Mouse (Mus musculus) NIH3T3 (cell line): ENCODE measurements around the gene Tmem201.

Source experiments
- DNase-seq: peaks from one replicate; pipeline ENCODE4 v3.0.0-alpha.2; 2012; ENCODE audit warnings: low read depth

Gene Tmem201

GRCm38 (mm10) chr4:149721163-149721562 lies 16.7 kb downstream of the Tmem201 start:
- no peak for DNase-seq

GRCm38 (mm10) chr4:149719686-149720085 lies 18.2 kb downstream of the Tmem201 start:
- peak; percentile 39 for DNase-seq

- DNase-seq: no peak
These were observed 23.3 kb downstream of the Tmem201 start for GRCm38 (mm10) chr4:149714542-149714941.

- DNase-seq: no peak
These were observed 25.9 kb downstream of the Tmem201 start for GRCm38 (mm10) chr4:149711955-149712354.

GRCm38 (mm10) chr4:149711485-149711884 lies 26.4 kb downstream of the Tmem201 start:
- no peak for DNase-seq

GRCm38 (mm10) chr4:149710510-149710909 lies 27.3 kb downstream of the Tmem201 start:
- peak; percentile 83 for DNase-seq

GRCm38 (mm10) chr4:149705941-149706340 lies 31.9 kb downstream of the Tmem201 start:
- no peak for DNase-seq

- no peak for DNase-seq
These were observed 32.5 kb downstream of the Tmem201 start for GRCm38 (mm10) chr4:149705298-149705697.

- DNase-seq: no peak
These were observed 35.4 kb downstream of the Tmem201 start, which contains the start of gene Pik3cd for GRCm38 (mm10) chr4:149702210-149702979. Gene Pik3cd, minus strand, starts transcription at chr4:149702571.

GRCm38 (mm10) chr4:149701426-149702209 lies 36.2 kb downstream of the Tmem201 start:
- DNase-seq: no peak

- no peak for DNase-seq
These were observed 37.9 kb downstream of the Tmem201 start for GRCm38 (mm10) chr4:149699953-149700352.

- DNase-seq: peak; percentile 62
These were observed 39.5 kb downstream of the Tmem201 start for GRCm38 (mm10) chr4:149698197-149698821.

- DNase-seq: no peak
These were observed 40.2 kb downstream of the Tmem201 start for GRCm38 (mm10) chr4:149697506-149698196.

- no peak for DNase-seq
These were observed 41.5 kb downstream of the Tmem201 start for GRCm38 (mm10) chr4:149696189-149696971.

- DNase-seq: no peak
These were observed 46.5 kb downstream of the Tmem201 start for GRCm38 (mm10) chr4:149691368-149691767.

- no peak for DNase-seq
These were observed 47.0 kb downstream of the Tmem201 start for GRCm38 (mm10) chr4:149690828-149691280.

- no peak for DNase-seq
These were observed 47.8 kb downstream of the Tmem201 start for GRCm38 (mm10) chr4:149689822-149690700.

GRCm38 (mm10) chr4:149688861-149689260 lies 49.0 kb downstream of the Tmem201 start:
- DNase-seq: no peak

GRCm38 (mm10) chr4:149684841-149685623 lies 52.8 kb downstream of the Tmem201 start:
- no peak for DNase-seq
